24 mouse cellular contexts compared by ENCODE assay signal in the genomic region with DNA sequence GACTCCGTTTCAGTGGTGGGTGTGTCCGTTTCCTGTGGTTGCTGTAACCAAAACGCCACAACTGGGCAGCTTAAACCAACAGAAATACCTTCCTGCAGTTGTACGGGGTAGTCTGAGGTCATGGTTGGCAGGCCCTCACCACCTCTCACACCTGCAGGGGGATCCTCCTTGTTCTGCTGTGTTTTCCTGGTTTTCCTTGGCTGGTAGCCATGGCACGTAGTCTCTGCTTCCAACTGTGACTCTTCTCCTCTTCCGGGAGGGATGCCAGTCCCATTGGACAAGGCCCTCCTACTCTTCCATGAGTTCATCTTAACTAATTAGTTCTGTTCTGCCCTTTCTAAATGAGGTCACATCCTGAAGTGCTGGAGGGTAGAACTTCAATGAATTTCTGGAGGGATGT. TPM values are rescaled to one million over a fixed set of nuclear protein-coding genes. Genes with fewer than 3 reads are reported as not detected.
A peak's percentile ranks its signal among the peaks of the same experiment; 100 is the strongest.
DNase-seq lines count a peak whose midpoint lies in the region; ATAC-seq lines count a peak whose summit lies in the region.
"Had no signal": no experiment of that assay in that cellular context is flagged by ENCODE, and none has a peak within 500 bp of the region (broad histone marks: within the 10 kb centered on the region; RNA-seq: fewer than 3 reads in every experiment).

No protein-coding gene starts in this region.

- ATAC-seq in megakaryocyte progenitor cell, adult 5-6 weeks (replicated peaks; ENCODE audit: poor library complexity): peak; percentile 34
- ATAC-seq: forebrain, embryonic 13.5 days; intestine, postnatal 0 days; lung, postnatal 0 days; midbrain, embryonic 13.5 days had no signal

- DNase-seq in cerebellum, postnatal 14 days: peak; percentile 43 to 57
- no peak for DNase-seq in cerebellum, adult 9-10 months
- DNase-seq in kidney, adult 18-20 months: peak; percentile 9
- no peak for DNase-seq in kidney, postnatal 36 days
- peak; percentile 2 for DNase-seq in urinary bladder, postnatal 14 days (ENCODE audit: low spot score)
- DNase-seq in urinary bladder, postnatal 10 days (ENCODE audit: low spot score): no peak
- no peak for DNase-seq in adrenal gland, postnatal 25 days
- DNase-seq: adrenal gland, postnatal 14 days; gastrocnemius, postnatal 14 days; heart, adult 2 months; heart, postnatal 36 days; liver, embryonic 13.5 days; lung, adult 18-20 months; lung, postnatal 4 days; retina, postnatal 1 day; right cerebral cortex, postnatal 14 days had no signal

RNA-seq across cellular contexts. Expression of a gene that starts 8.5 kb away (rescaled TPM):
- not detected in 2 replicates for total RNA-seq in megakaryocyte progenitor cell, adult 5-6 weeks (2015)
- not detected in 2 replicates for total RNA-seq in megakaryocyte progenitor cell, adult 5-6 weeks (2017)
- total RNA-seq in adrenal gland, postnatal 25 days (2021): 0.27 and 0.43 TPM in 2 replicates
- total RNA-seq: gastrocnemius, postnatal 14 days; heart, adult 2 months; heart, postnatal 36 days; megakaryocyte-erythroid progenitor cell, adult 5-6 weeks; MEL; monocyte, adult 5-6 weeks had no signal

Comparison
In these comparisons a context has a peak if more than half of its experiments do, and no peak if none do; other contexts are left out.
1. DNase-seq: peak in cerebellum, postnatal 14 days (2 of 2), kidney, adult 18-20 months (single experiment) and urinary bladder, postnatal 14 days (single experiment); none in cerebellum, adult 9-10 months (single experiment), kidney, postnatal 36 days (0 of 2), urinary bladder, postnatal 10 days (single experiment) and adrenal gland, postnatal 25 days (single experiment).